Mouse (Mus musculus) monocyte, adult 2 months (primary cell): ENCODE data around the gene Hoxa7.

ENCODE experiments used
- DNase-seq, 2 experiments: peaks; one replicate each; pipeline ENCODE4 v3.0.0; 2022; ENCODE audit warnings: low spot score in 2 of 2, low read depth in 1 of 2

The Hoxa7 gene

GRCm38 (mm10) chr6:52226569-52227257 is 5.1 kb upstream of the Hoxa7 start:
- no peak for DNase-seq

- DNase-seq = no peak
These were observed 4.2 kb upstream of the Hoxa7 start for GRCm38 (mm10) chr6:52225612-52226568.

- DNase-seq = no peak
These were observed 3.4 kb upstream of the Hoxa7 start for GRCm38 (mm10) chr6:52224895-52225611.

GRCm38 (mm10) chr6:52223939-52224760 is 2.5 kb upstream of the Hoxa7 start:
- no peak for DNase-seq

GRCm38 (mm10) chr6:52222729-52223128 is 1.1 kb upstream of the Hoxa7 start:
- no peak for DNase-seq

- no peak for DNase-seq
These were observed 485 bp upstream of the Hoxa7 start for GRCm38 (mm10) chr6:52221993-52222685.

- no peak for DNase-seq
These were observed 766 bp downstream of the Hoxa7 start for GRCm38 (mm10) chr6:52220865-52221310.

GRCm38 (mm10) chr6:52220003-52220864 is 1.4 kb downstream of the Hoxa7 start:
- no peak for DNase-seq

- no peak for DNase-seq
These were observed 2.3 kb downstream of the Hoxa7 start for GRCm38 (mm10) chr6:52219234-52219942.

- DNase-seq = no peak
These were observed 2.9 kb downstream of the Hoxa7 start for GRCm38 (mm10) chr6:52218643-52219215.

- no peak for DNase-seq
These were observed 3.6 kb downstream of the Hoxa7 start for GRCm38 (mm10) chr6:52217895-52218642.

- no peak for DNase-seq
These were observed 4.2 kb downstream of the Hoxa7 start for GRCm38 (mm10) chr6:52217459-52217768.

- DNase-seq = no peak
These were observed 4.8 kb downstream of the Hoxa7 start for GRCm38 (mm10) chr6:52216691-52217458.

GRCm38 (mm10) chr6:52215771-52216535 is 5.7 kb downstream of the Hoxa7 start:
- no peak for DNase-seq

GRCm38 (mm10) chr6:52215070-52215469 is 6.6 kb downstream of the Hoxa7 start:
- no peak for DNase-seq

- no peak for DNase-seq
These were observed 7.4 kb downstream of the Hoxa7 start for GRCm38 (mm10) chr6:52214271-52214670.
